Mouse (Mus musculus) heart, adult 2 months (tissue): ENCODE measurements at regions not wholly inside any gene's neighbourhood (a gene's known extent, or its start where the extent isn't known, plus 50 kb on each side); places are given as distances from the start of the nearest gene placed in this dataset.

Experiments used
- CTCF ChIP-seq: fragments of 200-600 bp; IDR thresholded peaks from 2 replicates; pipeline ENCODE4 v1.8.1; 2022; ENCODE audit warnings: antibody characterized with exemption, mild to moderate bottlenecking, moderate library complexity
- EP300 ChIP-seq: fragments of 200-500 bp; IDR thresholded peaks from 2 replicates; pipeline ENCODE4 v1.6.1; 2011; ENCODE audit warnings: low read depth, low read length, control low read depth; ENCODE audit not compliant: insufficient read depth

DNA sequence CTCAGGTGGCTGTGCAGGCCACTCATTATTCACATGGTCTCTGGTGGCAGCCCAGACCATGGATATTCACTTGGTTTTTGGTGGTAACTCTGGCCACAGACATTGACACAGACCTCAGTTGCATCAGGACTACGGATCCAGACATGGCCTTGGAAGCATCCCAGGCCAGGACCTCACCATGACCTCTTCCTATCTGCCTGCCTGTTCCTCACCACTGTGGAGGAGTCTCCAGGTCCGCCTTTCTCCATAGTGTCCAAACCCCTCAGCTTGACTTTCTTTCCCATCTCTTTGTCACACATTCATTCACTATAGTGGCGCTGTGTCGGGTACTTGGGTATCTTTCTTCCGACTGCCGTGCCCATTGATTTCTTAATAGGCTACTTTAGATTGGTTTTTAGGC is 74.1 kb upstream of the Adra2c start:
- no peak for TF ChIP-seq CTCF
- TF ChIP-seq EP300, result no peak
